Mouse (Mus musculus) midbrain, embryonic 15.5 days (tissue): Measurements from ENCODE around the gene Cenps. TPM values are rescaled to one million over a fixed set of nuclear protein-coding genes. Genes with fewer than 3 reads are reported as not detected.
A peak's percentile ranks its signal among the peaks of the same experiment; 100 is the strongest.

Experiments
- ATAC-seq: fragments of 200-750 bp; cut with Nextera tagmentation; replicated peaks from 2 replicates; pipeline ENCODE4 v1.8.0; 2017; ENCODE audit warnings: moderate TSS enrichment
- H3K27ac ChIP-seq: fragments of 300-500 bp; sonication (generic); 2 replicates; pipeline ENCODE4 v1.5.1; 2015; ENCODE audit warnings: mild to moderate bottlenecking, inconsistent platforms
- H3K27me3 ChIP-seq: fragments of 300-500 bp; sonication (generic); replicated peaks from 2 replicates; pipeline ENCODE4 v1.6.1; 2015; ENCODE audit warnings: inconsistent platforms
- H3K36me3 ChIP-seq: fragments of 300-500 bp; sonication (generic); replicated peaks from 2 replicates; pipeline ENCODE4 v1.6.1; 2015; ENCODE audit warnings: inconsistent platforms
- H3K4me1 ChIP-seq: fragments of 300-500 bp; sonication (generic); 2 replicates; pipeline ENCODE4 v1.6.1; 2015; ENCODE audit warnings: inconsistent platforms
- H3K4me2 ChIP-seq: fragments of 300-500 bp; sonication (generic); 2 replicates; pipeline ENCODE4 v1.6.1; 2015; ENCODE audit warnings: inconsistent platforms, mild to moderate bottlenecking, moderate library complexity
- H3K4me3 ChIP-seq: fragments of 300-500 bp; sonication (generic); 2 replicates; pipeline ENCODE4 v1.5.1; 2015; ENCODE audit warnings: mild to moderate bottlenecking, inconsistent platforms
- H3K9ac ChIP-seq: fragments of 300-500 bp; sonication (generic); 2 replicates; pipeline ENCODE4 v1.6.1; 2015; ENCODE audit warnings: mild to moderate bottlenecking, inconsistent platforms
- H3K9me3 ChIP-seq: fragments of 300-500 bp; sonication (generic); 2 replicates; pipeline ENCODE4 v1.6.1; 2016; ENCODE audit warnings: inconsistent platforms
- WGBS: fragments of 180-500 bp; shearing (Covaris S2); methylation state at CpG from one replicate; pipeline ENCODE4 v1.1.7; 2015; ENCODE audit warnings: mixed read lengths; 5-methylcytosine and 5-hydroxymethylcytosine counted together
- polyA plus RNA-seq: library from polyadenylated mRNA; unstranded; fragments of >200 nt; fragmentation: Nextera tagmentation; extraction: Ambion mirVana; gene quantifications from 2 replicates; pipeline ENCODE4 v1.2.1, GENCODE M21; 2015

Gene Cenps
- polyA plus RNA-seq, 1 experiment from 2014 or later: 15.7 TPM

- Histone ChIP-seq H3K4me2 (no peak overlapping the region), H3K27ac (no peak overlapping the region), H3K4me1 (no peaks in the 10 kb centered on the region), H3K9me3 (no peaks in the 10 kb centered on the region), H3K4me3 (no peak overlapping the region), H3K36me3 (peaks cover 50% of the 10 kb centered on the region), H3K9ac (no peak overlapping the region), H3K27me3 (no peaks in the 10 kb centered on the region)
- WGBS: 95% methylated on average over 11 of the region's 11 CpGs
- no peak for ATAC-seq
Measured at GRCm38 (mm10) chr4:149150721-149151120, 13.3 kb upstream of the Cenps start.

GRCm38 (mm10) chr4:149150256-149150655, 12.8 kb upstream of the Cenps start:
- Histone ChIP-seq H3K27ac (no peak overlapping the region), H3K27me3 (no peaks in the 10 kb centered on the region), H3K9me3 (no peaks in the 10 kb centered on the region), H3K9ac (no peak overlapping the region), H3K4me2 (no peak overlapping the region), H3K4me3 (no peak overlapping the region), H3K4me1 (no peaks in the 10 kb centered on the region), H3K36me3 (peaks cover 46% of the 10 kb centered on the region)
- ATAC-seq: no peak
- WGBS: 87% methylated on average over 11 of the region's 11 CpGs

GRCm38 (mm10) chr4:149149611-149150010, 12.2 kb upstream of the Cenps start:
- no peak for ATAC-seq
- WGBS: 85% methylated on average over 7 of the region's 7 CpGs
- no peaks in the 10 kb centered on the region for H3K27me3 ChIP-seq
- H3K9ac ChIP-seq: no peak overlapping the region
- no peak overlapping the region for H3K27ac ChIP-seq
- H3K4me1 ChIP-seq: peaks cover 2% of the 10 kb centered on the region; the same call in 1 of the 2 replicates
- H3K4me2 ChIP-seq: no peak overlapping the region
- H3K4me3 ChIP-seq: no peak overlapping the region
- no peaks in the 10 kb centered on the region for H3K9me3 ChIP-seq
- H3K36me3 ChIP-seq: peaks cover 39% of the 10 kb centered on the region

GRCm38 (mm10) chr4:149149196-149149595, 11.8 kb upstream of the Cenps start:
- WGBS: 89% methylated on average over 9 of the region's 9 CpGs

GRCm38 (mm10) chr4:149148084-149148483, 10.7 kb upstream of the Cenps start:
- no peak for ATAC-seq
- no peak overlapping the region for H3K27ac ChIP-seq
- H3K4me1 ChIP-seq: peaks cover 3% of the 10 kb centered on the region; the same call in 1 of the 2 replicates
- H3K4me3 ChIP-seq: no peak overlapping the region
- peaks cover 33% of the 10 kb centered on the region; the same call in 1 of the 2 replicates for H3K36me3 ChIP-seq
- H3K4me2 ChIP-seq: no peak overlapping the region
- H3K9me3 ChIP-seq: no peaks in the 10 kb centered on the region
- H3K27me3 ChIP-seq: no peaks in the 10 kb centered on the region
- no peak overlapping the region for H3K9ac ChIP-seq
- 74% methylated on average over 4 of the region's 4 CpGs for WGBS

More at GRCm38 (mm10) chr4:149149196-149149595, 11.8 kb upstream of the Cenps start:
- H3K9ac ChIP-seq: no peak overlapping the region
- no peaks in the 10 kb centered on the region for H3K27me3 ChIP-seq
- H3K4me1 ChIP-seq: peaks cover 3% of the 10 kb centered on the region; the same call in 1 of the 2 replicates
- no peak overlapping the region for H3K4me2 ChIP-seq
- H3K9me3 ChIP-seq: no peaks in the 10 kb centered on the region
- no peak overlapping the region for H3K27ac ChIP-seq
- H3K4me3 ChIP-seq: no peak overlapping the region
- ATAC-seq: no peak
- H3K36me3 ChIP-seq: peaks cover 38% of the 10 kb centered on the region; the same call in 1 of the 2 replicates

- no peak overlapping the region for H3K4me2 ChIP-seq
- peaks cover 28% of the 10 kb centered on the region; the same call in 1 of the 2 replicates for H3K36me3 ChIP-seq
- H3K4me3 ChIP-seq: no peak overlapping the region
- ATAC-seq: no peak
- H3K27me3 ChIP-seq: no peaks in the 10 kb centered on the region
- no peak overlapping the region for H3K27ac ChIP-seq
- no peak overlapping the region for H3K9ac ChIP-seq
- H3K4me1 ChIP-seq: peaks cover 3% of the 10 kb centered on the region; the same call in 1 of the 2 replicates
- no peaks in the 10 kb centered on the region for H3K9me3 ChIP-seq
- 89% methylated on average over 7 of the region's 7 CpGs for WGBS
Measured at GRCm38 (mm10) chr4:149147528-149147927, 10.1 kb upstream of the Cenps start.

- WGBS: 78% methylated on average over 4 of the region's 4 CpGs
Measured at GRCm38 (mm10) chr4:149145151-149145550, 7.7 kb upstream of the Cenps start.

GRCm38 (mm10) chr4:149144459-149144858, 7.0 kb upstream of the Cenps start:
- Histone ChIP-seq H3K9me3 (no peaks in the 10 kb centered on the region), H3K4me3 (no peak overlapping the region), H3K27ac (0 out of 2 replicates have a peak overlapping the region, but pooled peaks have one; percentile 57), H3K36me3 (0 out of 2 replicates have a peak, but pooled peaks cover 3% of the 10 kb centered on the region), H3K4me1 (peaks cover 3% of the 10 kb centered on the region; the same call in 1 of the 2 replicates), H3K27me3 (no peaks in the 10 kb centered on the region), H3K9ac (no peak overlapping the region), H3K4me2 (no peak overlapping the region)
- peak; percentile 91 for ATAC-seq
- 6% methylated on average over 3 of the region's 3 CpGs for WGBS

More at GRCm38 (mm10) chr4:149145151-149145550, 7.7 kb upstream of the Cenps start:
- Histone ChIP-seq H3K9ac (no peak overlapping the region), H3K36me3 (peaks cover 10% of the 10 kb centered on the region; the same call in 1 of the 2 replicates), H3K4me2 (no peak overlapping the region), H3K4me1 (peaks cover 3% of the 10 kb centered on the region; the same call in 1 of the 2 replicates), H3K9me3 (no peaks in the 10 kb centered on the region), H3K4me3 (no peak overlapping the region), H3K27ac (no peak overlapping the region), H3K27me3 (no peaks in the 10 kb centered on the region)
- no peak for ATAC-seq

- Histone ChIP-seq H3K4me3 (no peak overlapping the region), H3K27ac (no peak overlapping the region), H3K4me1 (peaks cover 3% of the 10 kb centered on the region; the same call in 1 of the 2 replicates), H3K9ac (no peak overlapping the region), H3K4me2 (no peak overlapping the region), H3K27me3 (no peaks in the 10 kb centered on the region), H3K9me3 (no peaks in the 10 kb centered on the region), H3K36me3 (no peaks in the 10 kb centered on the region)
- WGBS: 38% methylated on average over 4 of the region's 4 CpGs
- ATAC-seq: no peak
Measured at GRCm38 (mm10) chr4:149143594-149143993, 6.2 kb upstream of the Cenps start.

GRCm38 (mm10) chr4:149138515-149138914, 1.1 kb upstream of the Cenps start:
- 87% methylated on average over 8 of the region's 8 CpGs for WGBS
- no peak overlapping the region for H3K27ac ChIP-seq
- H3K9ac ChIP-seq: no peak overlapping the region
- no peaks in the 10 kb centered on the region for H3K9me3 ChIP-seq
- H3K4me3 ChIP-seq: no peak overlapping the region
- no peak overlapping the region for H3K4me2 ChIP-seq
- no peak for ATAC-seq
- no peaks in the 10 kb centered on the region for H3K27me3 ChIP-seq
- peaks cover 9% of the 10 kb centered on the region for H3K4me1 ChIP-seq
- no peaks in the 10 kb centered on the region for H3K36me3 ChIP-seq

GRCm38 (mm10) chr4:149136116-149136850, 1.1 kb downstream of the Cenps start:
- Histone ChIP-seq H3K9me3 (no peaks in the 10 kb centered on the region), H3K27me3 (no peaks in the 10 kb centered on the region), H3K9ac (peak overlapping the region; percentile 61), H3K36me3 (no peaks in the 10 kb centered on the region), H3K4me1 (peaks cover 9% of the 10 kb centered on the region), H3K4me2 (peak overlapping the region; percentile 60), H3K27ac (no peak overlapping the region; the same call in 1 of the 2 replicates), H3K4me3 (peak overlapping the region; percentile 60)
- 0 out of 2 replicates have a peak, but pooled peaks have one; percentile 8 for ATAC-seq
- WGBS: 68% methylated on average over 18 of the region's 18 CpGs

GRCm38 (mm10) chr4:149133395-149133794, 4.0 kb downstream of the Cenps start:
- ATAC-seq: no peak
- Histone ChIP-seq H3K9me3 (no peaks in the 10 kb centered on the region), H3K27me3 (no peaks in the 10 kb centered on the region), H3K36me3 (no peaks in the 10 kb centered on the region), H3K9ac (no peak overlapping the region), H3K4me1 (peaks cover 9% of the 10 kb centered on the region), H3K27ac (no peak overlapping the region), H3K4me2 (no peak overlapping the region), H3K4me3 (no peak overlapping the region)
- WGBS: 78% methylated on average over 5 of the region's 5 CpGs
